ENCODE assay signal across 8 mouse cellular contexts in the genomic region with DNA sequence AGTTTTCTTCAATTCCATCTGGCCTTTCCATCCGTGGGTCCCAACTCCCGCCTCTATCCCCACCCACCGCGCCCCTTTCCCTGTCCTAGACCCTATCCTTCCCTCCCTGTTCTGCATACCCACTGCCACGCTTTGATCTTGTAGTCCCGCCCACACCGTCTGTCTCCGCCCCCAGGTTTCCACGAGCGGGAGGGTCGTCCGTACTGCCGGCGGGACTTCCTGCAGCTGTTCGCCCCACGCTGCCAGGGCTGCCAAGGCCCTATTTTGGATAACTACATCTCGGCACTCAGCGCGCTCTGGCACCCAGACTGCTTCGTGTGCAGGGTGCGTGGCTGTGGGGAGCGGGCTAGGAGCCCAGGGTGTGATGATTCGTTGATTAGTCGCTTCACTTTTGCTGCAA. TPM values are rescaled to one million over a fixed set of nuclear protein-coding genes. Genes with fewer than 3 reads are reported as not detected.
DNase-seq lines count a peak whose midpoint lies in the region; ATAC-seq and TF ChIP-seq lines count a peak whose summit lies in the region.

No protein-coding gene starts in this region.

- no peak overlapping the region for H3K27ac ChIP-seq in kidney, embryonic 15.5 days
- H3K27ac ChIP-seq in kidney, adult 2 months (ENCODE audit: insufficient read depth, low read depth, low read length) = no peak overlapping the region
- no peak overlapping the region for H3K27ac ChIP-seq in hindbrain, embryonic 11.5 days (ENCODE audit: low read depth, low read length)

- H3K27me3 ChIP-seq in kidney, embryonic 15.5 days = no peaks in the 10 kb centered on the region
- H3K27me3 ChIP-seq in kidney, adult 2 months (replicated peaks; ENCODE audit: control insufficient read depth, insufficient read depth, low read length) = no peaks in the 10 kb centered on the region
- H3K27me3 ChIP-seq in hindbrain, embryonic 11.5 days (ENCODE audit: control insufficient read depth, insufficient read depth, low read length) = peaks cover 3% of the 10 kb centered on the region; the same call in 1 of the 2 replicates
- H3K27me3 ChIP-seq in myocyte (ENCODE audit: control insufficient read depth, insufficient read depth, insufficient read length) = no peaks in the 10 kb centered on the region

- no peak overlapping the region for H3K9ac ChIP-seq in kidney, embryonic 15.5 days
- peak overlapping the region; percentile 3; the same call in 1 of the 2 replicates for H3K9ac ChIP-seq in hindbrain, embryonic 11.5 days (ENCODE audit: low read depth, low read length)

- H3K4me2 ChIP-seq in kidney, embryonic 15.5 days = peak overlapping the region; percentile 57
- peak overlapping the region; percentile 26 for H3K4me2 ChIP-seq in hindbrain, embryonic 11.5 days (replicated peaks; ENCODE audit: low read depth, low read length)
- H3K4me2 ChIP-seq in myocyte (ENCODE audit: low read depth) = no peak overlapping the region

- TF ChIP-seq POLR2A in kidney, adult 2 months (IDR thresholded peaks at IDR 0.05; ENCODE audit: low read depth, low read length) = no peak
- no peak for TF ChIP-seq POLR2A in myocyte (IDR thresholded peaks at IDR 0.05; ENCODE audit: insufficient read length, low read depth)

- no peaks in the 10 kb centered on the region for H3K9me3 ChIP-seq in kidney, embryonic 15.5 days (replicated peaks)
- H3K9me3 ChIP-seq in hindbrain, embryonic 11.5 days (ENCODE audit: control insufficient read depth, low read length) = no peaks in the 10 kb centered on the region

- peaks cover 35% of the 10 kb centered on the region; the same call in 1 of the 2 replicates for H3K36me3 ChIP-seq in kidney, embryonic 15.5 days
- no peaks in the 10 kb centered on the region for H3K36me3 ChIP-seq in kidney, adult 2 months (ENCODE audit: control insufficient read depth, insufficient read depth, low read length)
- H3K36me3 ChIP-seq in hindbrain, embryonic 11.5 days (ENCODE audit: control insufficient read depth, insufficient read depth, low read length) = no peaks in the 10 kb centered on the region
- peaks cover 27% of the 10 kb centered on the region for H3K36me3 ChIP-seq in myocyte (ENCODE audit: control insufficient read depth, insufficient read depth)

- intact Hi-C loops in left cerebral cortex, postnatal 4 days (cut with DNase I) = no loop called here

- no peak overlapping the region for H3ac ChIP-seq in myocyte (ENCODE audit: control insufficient read depth, insufficient read length)

- H3K79me2 ChIP-seq in myocyte (ENCODE audit: control insufficient read depth, insufficient read depth) = peaks cover 16% of the 10 kb centered on the region

- peak overlapping the region; percentile 33 for H3K4me3 ChIP-seq in kidney, embryonic 15.5 days (replicated peaks)
- no peak overlapping the region for H3K4me3 ChIP-seq in kidney, adult 2 months (ENCODE audit: insufficient read depth, low read depth, low read length)
- peak overlapping the region; percentile 18; the same call in 1 of the 2 replicates for H3K4me3 ChIP-seq in hindbrain, embryonic 11.5 days (ENCODE audit: low read depth, low read length)
- no peak overlapping the region for H3K4me3 ChIP-seq in myocyte

- WGBS in kidney, embryonic 15.5 days = 12% methylated on average over 24 of the region's 24 CpGs
- 23% methylated on average over 24 of the region's 24 CpGs for WGBS in kidney, adult 2 months
- 12% methylated on average over 24 of the region's 24 CpGs for WGBS in hindbrain, embryonic 11.5 days

- DNase-seq in kidney, adult 2 months = no peak
- peak; percentile 67 for DNase-seq in embryo, embryonic 10 days (ENCODE audit: low spot score)
- DNase-seq in hindbrain, embryonic 11.5 days (ENCODE audit: low spot score) = peak; percentile 62
- peak; percentile 48 for DNase-seq in left cerebral cortex, postnatal 4 days
- peak; percentile 93 for DNase-seq in thymus, postnatal 25 days
- no peak for DNase-seq in adrenal gland, postnatal 10 days

- peaks cover 28% of the 10 kb centered on the region for H3K4me1 ChIP-seq in kidney, embryonic 15.5 days
- peaks cover 5% of the 10 kb centered on the region; the same call in 1 of the 2 replicates for H3K4me1 ChIP-seq in kidney, adult 2 months (ENCODE audit: control insufficient read depth, insufficient read depth, low read length)
- H3K4me1 ChIP-seq in hindbrain, embryonic 11.5 days (replicated peaks; ENCODE audit: control insufficient read depth, insufficient read depth, low read length) = no peaks in the 10 kb centered on the region; the same call in 1 of the 2 replicates

- TF ChIP-seq CTCF in kidney, adult 2 months (conservative IDR thresholded peaks at IDR 0.05; ENCODE audit: insufficient read depth, insufficient read length, low read depth, low read length) = no peak

- ATAC-seq in kidney, embryonic 15.5 days (replicated peaks; ENCODE audit: low FRiP score) = no peak
- ATAC-seq in hindbrain, embryonic 11.5 days (ENCODE audit: low FRiP score) = no peak

TF ChIP-seq in myocyte, 11 proteins besides CTCF, POLR2A, EP300 and RAD21:
- TF ChIP-seq MAX (IDR thresholded peaks at IDR 0.05; ENCODE audit: low read depth) = no peak
- TF ChIP-seq MYOD1 (IDR thresholded peaks at IDR 0.05; ENCODE audit: control insufficient read depth in 1 of 3, insufficient read length in 2 of 3, low read depth in 2 of 3) = peak in 2 of 3 experiments; percentile 61 to 77
- no peak for TF ChIP-seq CEBPB (IDR thresholded peaks at IDR 0.05; ENCODE audit: insufficient read depth, poor library complexity, severe bottlenecking)
- peak in 2 of 3 experiments; percentile 49 to 55 for TF ChIP-seq MYOG (IDR thresholded peaks at IDR 0.05; ENCODE audit: control insufficient read depth in 1 of 3, insufficient read depth in 1 of 3, insufficient read length in 2 of 3, low read depth in 2 of 3)
- no peak for TF ChIP-seq SRF (IDR thresholded peaks at IDR 0.05; ENCODE audit: control insufficient read depth, insufficient read length, low read depth)

RNA-seq across cellular contexts. Expression of gene Tgfb1i1, which starts 6.0 kb away (rescaled TPM):
- polyA plus RNA-seq in kidney, embryonic 15.5 days (2015; fragmentation: Nextera tagmentation; extraction: Ambion mirVana) = 77.2 and 107 TPM in 2 replicates
- 15.1 and 16.1 TPM in 2 replicates for polyA plus RNA-seq in kidney, adult 2 months (2012; rRNA removed)
- 33.0 and 40.9 TPM in 2 replicates for polyA plus RNA-seq in hindbrain, embryonic 11.5 days (2014; fragmentation: Nextera tagmentation; extraction: Ambion mirVana)
- 10 to 100 TPM; 36.9 to 37.6 TPM for total RNA-seq in left cerebral cortex, postnatal 4 days (2021)
- 58.1 TPM for polyA plus RNA-seq in myocyte (2012; fragmentation: generic; extraction: Trizol)
- total RNA-seq in adrenal gland, postnatal 10 days (2021) = 10 to 100 TPM; 28.6 to 32.5 TPM

RNA-seq across cellular contexts. Expression of gene Slc5a2, which starts 12.8 kb away (rescaled TPM):
- polyA plus RNA-seq in kidney, embryonic 15.5 days (2015; fragmentation: Nextera tagmentation; extraction: Ambion mirVana) = 5.6 and 8.4 TPM in 2 replicates
- 1,002 and 1,068 TPM in 2 replicates for polyA plus RNA-seq in kidney, adult 2 months (2012; rRNA removed)
- polyA plus RNA-seq in hindbrain, embryonic 11.5 days (2014; fragmentation: Nextera tagmentation; extraction: Ambion mirVana) = 0.25 TPM in 1 of 2 replicates, not detected in the other
- not detected for total RNA-seq in left cerebral cortex, postnatal 4 days (2021)
- polyA plus RNA-seq in myocyte (2012; fragmentation: generic; extraction: Trizol) = not detected
- under 1 TPM in 1 of 2 experiments, not detected in 1; 0.27 TPM for total RNA-seq in adrenal gland, postnatal 10 days (2021)

RNA-seq across cellular contexts. Expression of gene 9130023H24Rik, which starts 14.8 kb away (rescaled TPM):
- 8.3 and 8.7 TPM in 2 replicates for polyA plus RNA-seq in kidney, embryonic 15.5 days (2015; fragmentation: Nextera tagmentation; extraction: Ambion mirVana)
- 3.1 and 3.2 TPM in 2 replicates for polyA plus RNA-seq in kidney, adult 2 months (2012; rRNA removed)
- polyA plus RNA-seq in hindbrain, embryonic 11.5 days (2014; fragmentation: Nextera tagmentation; extraction: Ambion mirVana) = 12.3 and 13.3 TPM in 2 replicates
- 1 to 10 TPM; 5.0 to 5.2 TPM for total RNA-seq in left cerebral cortex, postnatal 4 days (2021)
- 3.3 TPM for polyA plus RNA-seq in myocyte (2012; fragmentation: generic; extraction: Trizol)
- total RNA-seq in adrenal gland, postnatal 10 days (2021) = 1 to 10 TPM; 6.5 to 6.6 TPM

RNA-seq across cellular contexts. Expression of gene Armc5, which starts 15.5 kb away (rescaled TPM):
- polyA plus RNA-seq in kidney, embryonic 15.5 days (2015; fragmentation: Nextera tagmentation; extraction: Ambion mirVana) = 19.1 and 21.1 TPM in 2 replicates
- 27.9 and 35.1 TPM in 2 replicates for polyA plus RNA-seq in kidney, adult 2 months (2012; rRNA removed)
- polyA plus RNA-seq in hindbrain, embryonic 11.5 days (2014; fragmentation: Nextera tagmentation; extraction: Ambion mirVana) = 6.5 and 7.4 TPM in 2 replicates
- 10 to 100 TPM; 10.3 to 11.2 TPM for total RNA-seq in left cerebral cortex, postnatal 4 days (2021)
- 16.7 TPM for polyA plus RNA-seq in myocyte (2012; fragmentation: generic; extraction: Trizol)
- total RNA-seq in adrenal gland, postnatal 10 days (2021) = 10 to 100 TPM; 17.0 to 18.8 TPM

RNA-seq across cellular contexts. Expression of gene BC017158, which starts 45.4 kb away (rescaled TPM):
- polyA plus RNA-seq in kidney, embryonic 15.5 days (2015; fragmentation: Nextera tagmentation; extraction: Ambion mirVana) = 29.1 and 31.7 TPM in 2 replicates
- polyA plus RNA-seq in kidney, adult 2 months (2012; rRNA removed) = 29.4 and 37.8 TPM in 2 replicates
- 18.3 and 22.0 TPM in 2 replicates for polyA plus RNA-seq in hindbrain, embryonic 11.5 days (2014; fragmentation: Nextera tagmentation; extraction: Ambion mirVana)
- total RNA-seq in left cerebral cortex, postnatal 4 days (2021) = 10 to 100 TPM; 23.4 to 27.8 TPM
- polyA plus RNA-seq in myocyte (2012; fragmentation: generic; extraction: Trizol) = 10.9 TPM
- 10 to 100 TPM; 24.6 to 29.3 TPM for total RNA-seq in adrenal gland, postnatal 10 days (2021)

Comparison
In these comparisons a context has a peak if more than half of its experiments do, and no peak if none do; other contexts are left out.
1. H3K4me3 ChIP-seq: peak in kidney, embryonic 15.5 days (single experiment) and hindbrain, embryonic 11.5 days (single experiment); none in kidney, adult 2 months (single experiment) and myocyte (single experiment).
2. RNA of gene Slc5a2, which starts 12.8 kb away (polyA plus RNA-seq): 1,002 to 1,068 TPM in kidney, adult 2 months; 5.6 to 8.4 TPM in kidney, embryonic 15.5 days, 0.25 TPM in hindbrain, embryonic 11.5 days and not detected in myocyte (single experiment); every median in the first group is over 100 times any median in the second.
3. DNase-seq: peak in embryo, embryonic 10 days (single experiment), hindbrain, embryonic 11.5 days (single experiment), left cerebral cortex, postnatal 4 days (single experiment) and thymus, postnatal 25 days (single experiment); none in kidney, adult 2 months (single experiment) and adrenal gland, postnatal 10 days (single experiment).